Mouse (Mus musculus) spleen, adult 18-20 months (tissue): ENCODE measurements around the gene Plod1.
"Not testable (repeated sequence)": the region's sequence is repeated elsewhere in the genome, so short reads cannot be mapped to it uniquely, and the experiment has no call there.

Experiments used
- DNase-seq, 2 experiments: peaks; one replicate each; pipeline ENCODE4 v3.0.0; 2022; ENCODE audit warnings: mixed read lengths in 2 of 2

Plod1 gene

GRCm38 (mm10) chr4:147888237-147888636, 48.3 kb downstream of the Plod1 start:
- no peak for DNase-seq

GRCm38 (mm10) chr4:147887277-147887676, 49.3 kb downstream of the Plod1 start:
- no peak for DNase-seq

DNA sequence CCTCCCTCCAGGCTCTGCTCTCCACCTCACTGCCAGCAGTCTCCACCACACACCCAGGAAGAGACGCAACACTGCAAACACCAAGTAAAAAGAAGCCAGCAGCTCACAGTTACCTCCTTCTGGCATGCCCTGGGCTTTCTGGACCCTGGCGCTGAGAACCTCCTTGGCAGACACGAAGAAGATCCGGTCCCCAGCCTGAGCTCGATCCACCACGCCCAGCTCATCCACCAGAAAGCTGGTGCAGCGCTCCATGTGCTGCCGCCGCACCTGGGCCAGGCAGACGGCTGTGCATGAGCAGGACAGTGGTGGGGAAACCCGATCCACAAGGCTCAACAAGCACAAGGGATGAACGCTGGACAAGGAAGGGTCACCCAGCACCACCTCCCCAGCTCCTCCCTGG, 50.4 kb downstream of the Plod1 start:
- no peak for DNase-seq

DNA sequence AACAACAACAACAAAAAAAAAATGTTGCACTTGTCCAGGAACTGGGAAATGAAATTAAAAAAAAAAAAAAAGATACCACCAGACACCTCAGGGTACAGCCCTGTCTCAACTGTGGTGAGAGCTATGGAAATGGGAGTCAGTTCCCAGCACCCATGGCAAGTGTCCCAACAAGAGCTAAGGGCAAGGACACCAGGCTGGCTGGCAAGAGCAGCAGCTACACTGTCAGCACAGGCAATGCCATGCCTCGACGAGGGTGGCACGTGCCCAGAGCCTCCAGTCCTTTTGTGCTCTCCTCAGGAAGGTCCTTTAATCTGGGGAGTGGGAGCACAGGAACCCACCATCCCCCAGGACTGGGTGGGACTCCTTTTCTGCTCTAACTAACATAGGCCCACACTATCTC, 52.4 kb downstream of the Plod1 start:
- no peak for DNase-seq

- no peak for DNase-seq
Observed at GRCm38 (mm10) chr4:147883041-147883440, 53.5 kb downstream of the Plod1 start.

- no peak for DNase-seq
Observed at GRCm38 (mm10) chr4:147881792-147882191, 54.8 kb downstream of the Plod1 start.

- DNase-seq, result no peak
Observed at GRCm38 (mm10) chr4:147879865-147880264, 56.7 kb downstream of the Plod1 start.

DNA sequence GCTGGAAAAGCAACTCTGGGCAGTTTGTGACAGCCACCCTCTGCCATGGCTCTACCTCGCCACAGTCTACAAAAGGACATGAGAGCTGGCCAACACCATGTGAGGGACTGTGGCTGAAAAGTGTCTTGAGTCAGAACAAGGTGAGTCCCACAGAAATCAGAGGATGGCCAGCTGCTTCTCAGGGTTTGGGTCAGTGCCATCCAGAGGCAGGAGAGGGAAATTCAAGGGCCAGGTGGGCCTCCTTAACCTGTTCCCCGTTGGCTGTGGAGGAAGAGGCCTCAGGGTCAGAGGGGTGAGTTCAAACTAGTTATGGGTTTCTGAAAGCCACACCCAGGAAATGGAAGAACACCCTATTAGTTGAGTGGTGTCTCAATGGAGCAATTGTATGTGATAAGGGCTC, 57.1 kb downstream of the Plod1 start:
- DNase-seq, result no peak

- no peak for DNase-seq
Observed at GRCm38 (mm10) chr4:147878537-147878936, 58.0 kb downstream of the Plod1 start.

DNA sequence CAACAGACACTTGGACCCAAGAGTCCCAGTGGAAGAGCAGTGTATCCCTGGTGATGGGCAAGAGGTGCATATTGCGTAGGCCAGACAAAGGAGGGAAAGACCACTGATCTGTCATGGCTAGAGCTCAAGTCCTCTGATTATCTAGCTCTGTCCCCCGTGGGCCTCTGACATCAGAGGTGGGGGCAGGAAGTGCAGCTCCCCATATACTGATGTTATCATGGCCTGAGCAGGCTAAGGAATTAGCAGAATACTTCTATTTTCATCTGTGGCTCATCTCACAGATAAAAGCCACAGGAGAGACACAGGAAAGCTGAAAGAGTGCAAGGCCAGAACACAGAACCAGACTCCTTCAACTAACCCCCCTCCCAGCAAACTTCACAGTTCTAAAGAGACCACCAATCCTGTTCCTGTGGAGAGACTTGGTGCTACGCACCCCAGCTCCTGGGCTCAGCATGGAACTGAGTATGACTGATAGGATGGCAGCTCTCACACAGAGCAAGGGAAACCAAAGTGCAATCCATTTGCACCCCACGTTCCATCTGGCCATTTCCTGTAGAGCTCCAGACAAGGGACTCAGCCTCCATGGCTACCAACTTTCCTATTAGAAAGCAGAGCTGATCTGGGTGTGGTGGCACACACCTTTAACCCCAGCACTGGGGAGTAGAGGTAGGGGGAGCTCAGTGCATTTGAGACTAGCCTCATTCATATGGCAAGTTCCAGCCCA, 60.6 kb downstream of the Plod1 start:
- DNase-seq, result no peak

DNA sequence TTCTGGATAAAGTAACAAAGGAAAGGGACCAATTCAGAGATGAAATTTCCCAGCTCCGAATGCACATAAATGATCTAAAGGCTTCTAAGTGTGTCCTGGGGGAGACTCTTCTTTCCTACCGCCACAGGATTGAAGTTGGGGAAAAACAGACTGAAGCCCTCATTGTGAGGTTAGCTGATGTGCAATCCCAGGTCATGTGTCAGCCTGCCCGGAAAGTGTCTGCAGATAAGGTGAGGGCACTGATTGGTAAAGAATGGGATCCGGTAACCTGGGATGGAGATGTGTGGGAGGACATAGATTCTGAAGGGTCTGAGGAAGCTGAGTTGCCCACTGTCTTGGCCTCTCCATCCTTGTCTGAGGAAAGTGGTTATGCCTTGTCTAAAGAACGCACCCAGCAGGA, 67.3 kb downstream of the Plod1 start:
- no peak for DNase-seq

DNA sequence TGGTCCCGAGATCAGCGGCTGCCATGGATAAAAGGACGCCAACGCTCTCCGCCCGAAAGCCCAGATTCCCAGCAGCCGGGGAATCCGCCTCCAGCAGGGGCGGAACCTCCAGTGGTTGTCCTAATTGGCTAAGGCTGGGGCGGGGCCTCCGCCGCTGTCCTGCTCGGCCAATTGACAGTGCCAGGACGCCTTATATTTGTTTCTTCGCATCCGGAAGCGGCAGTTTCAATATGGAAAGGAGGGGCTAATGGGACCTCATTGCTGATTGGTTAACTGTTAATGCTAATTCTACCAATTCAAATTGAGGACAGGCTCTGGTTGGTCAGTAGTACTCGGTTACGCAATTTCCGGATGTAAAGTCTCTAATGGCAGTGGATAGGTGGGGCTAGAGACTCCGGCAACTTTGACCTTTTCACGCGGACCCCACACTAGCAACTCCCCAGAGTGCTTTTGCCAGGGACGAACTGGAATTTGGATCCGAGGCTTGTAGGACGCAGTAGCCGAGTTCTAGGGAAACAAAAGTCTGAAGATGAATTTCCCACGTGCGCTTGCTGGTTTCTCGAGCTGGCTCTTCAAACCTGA, 68.0 kb downstream of the Plod1 start, which contains the start of the genes Miip and Fv1:
Gene Miip (minus strand): TSS at position 367 of the 582 bp plus-strand sequence.
Gene Fv1 (plus strand): TSS at position 530 of the 582 bp plus-strand sequence.
- DNase-seq, result peak; percentile 84 to 87

- no peak for DNase-seq
Observed at GRCm38 (mm10) chr4:147867563-147868449, 68.8 kb downstream of the Plod1 start.

DNA sequence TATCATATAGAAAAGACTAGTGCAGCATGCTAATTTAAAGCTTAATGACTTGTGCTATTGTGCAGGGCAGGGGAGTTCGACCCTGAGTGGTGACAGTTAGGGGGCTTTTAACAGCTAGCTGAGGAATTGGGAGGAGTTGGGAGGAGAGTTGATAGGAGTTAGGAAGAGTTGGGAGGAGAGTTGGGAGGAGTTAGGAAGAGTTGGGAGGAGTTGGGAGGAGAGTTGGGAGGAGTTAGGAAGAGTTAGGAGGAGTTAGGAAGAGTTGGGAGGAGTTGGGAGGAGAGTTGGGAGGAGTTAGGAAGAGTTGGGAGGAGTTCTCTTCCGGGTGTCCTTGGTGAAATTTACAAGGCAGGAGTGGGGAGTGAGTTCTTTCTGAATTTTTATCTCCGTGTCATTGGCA, 69.8 kb downstream of the Plod1 start:
- not testable (repeated sequence) for DNase-seq

DNA sequence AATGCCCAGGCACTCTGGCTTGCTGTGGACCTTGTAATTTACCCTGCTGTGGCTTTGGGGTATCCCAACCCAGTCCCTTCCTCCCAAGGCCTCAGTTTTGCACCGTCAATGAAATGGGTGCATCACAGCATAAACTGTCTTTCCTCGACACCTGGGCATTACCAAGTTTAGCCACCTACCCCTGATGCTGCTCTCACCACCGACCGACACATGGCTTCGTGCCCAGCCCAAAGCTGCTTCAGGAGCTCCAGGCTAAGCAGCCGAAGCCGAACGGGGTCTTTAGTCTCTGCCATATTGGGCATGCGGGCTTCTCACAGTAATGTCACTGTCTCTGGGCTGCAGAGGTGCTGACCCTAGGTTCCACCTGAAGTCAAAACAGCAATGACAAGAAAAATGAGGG, 70.5 kb downstream of the Plod1 start:
- DNase-seq, result no peak

DNA sequence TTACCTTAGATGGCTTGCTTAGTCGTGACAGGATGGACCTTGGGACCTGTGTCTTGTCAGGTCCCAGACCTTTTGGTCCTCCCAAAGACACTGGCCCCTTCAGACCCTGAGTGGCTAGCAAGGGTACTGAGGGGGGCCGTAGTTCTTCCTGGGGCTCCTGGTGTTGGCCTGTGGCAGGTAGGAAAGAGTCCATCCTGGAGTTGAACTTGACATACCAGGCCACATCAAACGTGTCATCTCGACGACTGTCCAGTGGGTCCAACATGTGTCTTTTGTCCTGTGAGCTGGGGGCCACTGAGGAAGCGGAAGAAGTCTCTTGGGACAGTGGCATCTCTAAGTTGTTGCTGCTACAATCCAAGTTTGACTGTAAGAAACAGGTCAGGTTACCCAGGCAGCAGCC, 70.9 kb downstream of the Plod1 start:
- no peak for DNase-seq

- no peak for DNase-seq
Observed at GRCm38 (mm10) chr4:147862051-147862450, 74.5 kb downstream of the Plod1 start.
